Mouse (Mus musculus): ENCODE measurements at regions not wholly inside any gene's neighbourhood (a gene's known extent, or its start where the extent isn't known, plus 50 kb on each side); places are given as distances from the start of the nearest gene placed in this dataset.
A peak's percentile ranks its signal among the peaks of the same experiment; 100 is the strongest.

DNA sequence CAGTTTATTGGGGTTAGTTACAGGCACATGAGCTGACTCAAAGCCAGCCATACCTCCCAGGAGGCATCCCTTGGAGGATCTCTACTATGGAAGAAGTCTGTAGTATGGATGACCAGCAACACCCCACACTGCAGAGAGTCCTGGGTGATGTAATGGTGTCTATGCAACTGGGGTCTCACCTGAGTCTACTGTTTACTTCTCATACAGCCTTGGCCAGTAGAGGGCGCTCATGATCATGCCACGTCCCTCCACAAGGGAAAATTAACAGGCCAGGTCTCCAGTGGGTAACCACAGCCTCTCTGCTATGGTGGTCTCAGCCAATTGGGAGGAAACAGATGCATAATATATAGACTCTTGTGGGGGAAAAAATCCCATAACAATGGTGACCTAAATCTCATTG, 111.7 kb downstream of the Cdh26 start:
- DNase-seq (ENCODE audit: low spot score in 2 of 2): peak in 1 of 2 experiments; percentile 7

DNA sequence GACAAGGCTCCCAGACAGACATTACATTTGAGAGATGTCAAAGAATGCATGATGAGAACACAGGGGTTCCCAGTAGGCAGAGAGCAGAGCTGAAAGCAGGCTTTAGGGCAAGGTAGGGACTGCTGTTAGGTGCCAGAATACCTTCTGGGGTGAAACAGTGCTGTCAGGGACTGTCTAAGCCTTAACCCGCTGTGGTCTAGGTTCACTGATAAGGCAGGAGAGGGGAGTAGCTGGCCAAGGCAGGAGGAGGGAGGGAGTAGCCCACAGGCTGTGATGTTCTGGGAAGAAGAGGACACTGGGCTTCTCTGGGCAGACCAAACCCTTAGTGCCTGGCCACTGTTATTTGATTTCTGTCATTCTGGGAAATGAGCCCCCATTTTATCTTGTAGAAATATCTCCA, 114.1 kb downstream of the Cdh26 start:
- no peak for DNase-seq (ENCODE audit: low spot score in 2 of 2)

DNA sequence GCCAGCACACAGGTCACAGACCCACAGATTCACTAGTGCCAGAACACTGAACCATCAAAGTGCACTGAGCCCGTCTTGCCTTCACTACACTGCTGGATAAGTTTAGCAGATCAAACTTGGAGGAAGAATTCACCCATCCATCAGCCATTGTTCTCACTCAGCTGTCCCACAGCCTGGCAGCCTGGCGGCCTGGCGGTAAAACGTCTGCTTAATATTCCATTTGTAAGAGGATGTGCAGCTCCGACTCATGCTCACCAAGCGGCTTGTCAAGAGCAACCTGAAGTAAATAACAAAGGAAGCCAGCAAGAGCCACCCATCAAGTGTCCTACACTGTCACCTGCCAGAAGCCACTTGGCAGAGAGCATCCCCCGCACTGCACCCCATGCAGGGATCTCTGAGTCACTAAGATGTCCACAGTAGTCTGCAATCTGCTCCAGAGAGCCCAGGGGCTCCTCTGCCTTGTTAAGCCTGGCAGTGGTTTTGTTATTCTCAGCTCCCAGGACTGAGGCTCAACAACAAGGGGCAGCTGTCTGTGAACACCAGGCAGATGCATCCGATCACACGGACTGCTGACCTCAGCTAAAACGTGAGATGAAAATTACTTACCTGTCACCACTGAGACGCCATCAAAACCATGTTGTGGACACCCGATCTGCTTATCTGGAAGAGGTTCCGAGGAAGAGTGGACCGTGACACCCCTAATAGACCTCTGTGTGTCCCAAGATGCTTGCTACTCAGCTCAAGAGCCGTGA, 115.4 kb downstream of the Cdh26 start:
- no peak for DNase-seq (ENCODE audit: low spot score in 2 of 2)

DNA sequence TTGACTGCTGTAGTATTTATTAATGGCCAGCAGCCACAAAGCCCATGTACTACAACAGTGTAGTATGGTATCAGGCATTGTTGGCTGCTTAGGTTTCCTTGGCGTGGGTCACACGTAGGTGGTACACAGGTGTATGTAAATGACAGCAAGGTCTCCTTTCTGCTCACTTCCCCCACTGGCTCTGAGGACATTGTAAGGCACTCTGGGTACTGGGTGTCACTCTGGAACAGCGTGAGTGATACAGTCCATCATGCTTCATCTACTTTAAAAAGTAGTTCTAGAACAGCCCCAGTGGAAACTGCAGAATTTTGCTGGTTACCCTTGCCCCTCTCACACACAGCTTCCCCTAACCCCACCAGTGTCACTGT, 116.0 kb downstream of the Cdh26 start:
- no peak for DNase-seq (ENCODE audit: low spot score in 2 of 2)

DNA sequence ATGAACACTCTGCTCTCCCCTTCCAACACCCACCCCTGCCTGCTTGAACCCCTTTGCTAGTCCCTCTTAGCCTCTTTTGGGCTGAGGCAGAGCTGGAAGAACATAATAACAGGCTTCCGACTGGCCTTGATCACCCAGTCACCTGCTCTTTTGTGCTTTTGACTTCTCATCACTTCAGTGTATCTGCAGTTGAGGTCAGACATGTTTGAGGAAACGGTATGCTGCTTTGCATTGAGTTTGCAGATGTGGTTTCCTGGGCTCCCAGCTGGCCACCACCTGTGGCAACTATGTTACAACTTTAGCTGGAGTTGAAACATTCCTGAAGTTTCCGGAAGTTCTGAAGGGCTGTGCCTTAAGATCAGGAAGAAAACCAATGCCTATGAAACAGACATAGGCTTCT, 116.6 kb downstream of the Cdh26 start:
- DNase-seq (ENCODE audit: low spot score in 2 of 2): no peak

DNA sequence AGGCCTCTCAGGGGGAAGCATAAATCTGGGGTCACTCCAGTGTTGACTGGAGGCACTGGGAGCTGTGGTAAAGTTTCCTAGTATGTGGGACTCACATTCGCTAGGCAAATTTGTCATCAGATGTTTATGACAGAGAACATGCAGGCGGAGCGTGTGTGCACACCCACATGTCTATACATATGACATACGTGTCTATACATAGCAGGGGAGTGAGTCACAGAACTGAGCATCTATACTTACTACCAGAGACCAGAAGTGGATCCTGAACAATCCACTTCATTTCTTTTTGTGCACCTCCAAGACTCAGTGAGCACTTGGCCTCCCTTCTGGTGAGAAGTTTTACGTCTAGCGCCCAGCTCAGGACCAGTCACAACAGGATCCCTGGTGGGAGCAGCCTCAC, 118.6 kb downstream of the Cdh26 start:
- no peak for DNase-seq (ENCODE audit: low spot score in 2 of 2)

DNA sequence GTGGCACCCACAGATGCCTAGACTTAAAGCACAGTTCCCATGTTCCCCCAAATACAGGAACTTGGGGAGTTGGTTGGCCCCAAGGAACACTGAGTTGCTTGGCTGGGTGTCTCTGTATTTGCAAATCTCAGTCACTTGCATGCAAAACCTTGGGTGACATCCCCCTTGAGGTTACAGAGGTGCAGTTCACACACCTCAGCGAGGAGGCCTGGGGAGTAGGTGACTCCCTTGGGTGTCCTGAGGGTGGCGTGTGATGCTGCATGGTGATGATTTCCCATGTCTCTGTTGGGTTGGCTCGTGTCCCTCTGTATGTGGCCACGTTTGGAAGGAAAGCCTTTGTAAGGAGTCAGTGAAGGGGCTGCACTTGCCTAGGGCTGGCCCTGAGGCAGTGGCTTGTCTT, 123.4 kb downstream of the Cdh26 start:
- DNase-seq (ENCODE audit: low spot score in 2 of 2): no peak

DNA sequence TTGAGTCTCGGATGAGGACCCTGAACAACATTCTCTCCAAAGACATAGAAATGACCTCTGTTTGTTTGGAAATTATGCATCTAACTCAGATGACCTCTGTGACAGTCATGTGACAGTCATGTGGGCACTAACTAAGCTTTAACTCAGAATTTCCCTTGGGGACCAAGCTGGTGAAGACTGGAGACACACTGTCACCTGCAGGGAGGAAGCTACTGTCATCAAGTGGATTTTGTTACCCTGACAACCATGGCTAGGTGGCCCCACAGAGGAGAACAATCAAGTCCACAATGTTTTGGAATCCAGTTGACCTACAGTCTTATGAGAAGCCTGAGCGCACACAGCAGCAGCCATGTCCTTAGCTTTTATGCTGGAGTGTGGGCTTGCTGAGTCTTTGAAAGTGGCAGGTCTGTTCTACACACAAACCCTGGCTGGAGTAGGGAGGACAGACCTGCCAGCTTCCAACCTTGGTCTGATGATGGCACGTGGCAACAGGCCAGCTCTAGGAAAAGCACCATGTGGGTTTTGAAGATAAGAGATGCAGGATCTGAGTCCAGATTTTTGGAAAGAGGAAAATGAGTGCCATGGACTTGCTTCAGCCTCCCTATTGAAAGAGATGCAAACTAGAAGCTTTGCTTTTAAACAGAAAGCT, 125.5 kb downstream of the Cdh26 start:
- DNase-seq (ENCODE audit: low spot score in 2 of 2): no peak

DNA sequence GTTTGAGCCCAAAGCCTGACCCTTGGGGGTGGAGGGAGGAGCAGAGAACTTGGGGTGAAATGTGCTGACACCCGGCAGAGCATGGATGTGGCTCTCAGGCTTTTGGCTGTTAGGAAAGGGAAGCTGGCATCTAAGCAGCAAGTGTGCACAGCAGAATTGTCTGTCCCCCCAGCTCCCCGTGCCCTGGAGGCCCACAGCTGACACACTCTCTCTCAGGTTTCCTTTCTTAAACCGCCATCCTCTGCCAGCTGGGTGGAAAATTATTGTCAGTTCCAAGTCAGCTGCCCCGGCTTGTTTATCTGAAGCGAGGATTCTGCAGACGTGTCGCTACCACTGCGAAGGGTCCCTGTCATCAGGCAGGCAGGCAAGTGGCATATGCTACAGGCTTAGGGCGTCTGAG, 127.6 kb downstream of the Cdh26 start:
- no peak for DNase-seq (ENCODE audit: low spot score in 2 of 2)

DNA sequence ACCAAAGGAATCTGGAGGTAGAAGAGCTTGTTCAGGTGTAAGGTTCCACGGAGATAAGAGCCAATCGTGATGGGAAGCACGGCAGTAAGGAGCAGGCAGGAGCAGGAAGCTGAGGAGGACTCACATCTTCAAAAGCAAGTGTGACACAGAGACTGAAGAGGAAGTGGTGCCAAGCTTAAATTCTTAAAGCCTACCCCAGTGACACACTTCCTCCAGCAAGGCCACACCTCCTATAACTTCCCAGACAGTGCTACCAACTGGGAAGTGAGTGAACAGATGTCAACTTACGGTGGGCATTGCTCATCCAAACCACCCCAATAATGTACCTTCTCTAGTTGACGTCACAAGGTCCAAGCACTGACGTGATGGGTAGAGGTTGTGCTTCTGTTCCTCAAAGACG, 133.0 kb downstream of the Cdh26 start:
- DNase-seq (ENCODE audit: low spot score in 2 of 2): no peak

DNA sequence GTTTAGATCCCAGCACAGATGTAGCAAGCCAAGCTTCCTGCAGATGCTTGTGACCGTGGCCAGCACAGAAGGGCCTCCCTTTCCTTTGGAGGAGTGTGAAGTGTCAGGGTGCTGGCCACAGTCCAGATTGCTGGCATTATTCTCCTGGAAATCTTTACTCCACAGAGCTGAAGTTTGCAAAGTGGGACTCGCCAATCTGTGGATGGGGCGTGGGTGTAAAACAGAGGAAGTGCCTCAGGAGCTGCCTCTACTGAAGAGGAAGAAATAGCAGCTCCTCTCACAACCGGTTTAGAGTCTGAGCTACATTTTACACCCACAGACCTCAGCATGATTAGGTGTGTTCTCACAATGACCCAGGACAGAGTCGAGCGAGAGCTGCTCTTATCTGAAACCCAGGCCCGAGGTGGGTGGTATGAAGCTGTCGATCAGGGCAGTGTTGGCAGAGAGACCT, 135.1 kb downstream of the Cdh26 start:
- no peak for DNase-seq (ENCODE audit: low spot score in 2 of 2)

DNA sequence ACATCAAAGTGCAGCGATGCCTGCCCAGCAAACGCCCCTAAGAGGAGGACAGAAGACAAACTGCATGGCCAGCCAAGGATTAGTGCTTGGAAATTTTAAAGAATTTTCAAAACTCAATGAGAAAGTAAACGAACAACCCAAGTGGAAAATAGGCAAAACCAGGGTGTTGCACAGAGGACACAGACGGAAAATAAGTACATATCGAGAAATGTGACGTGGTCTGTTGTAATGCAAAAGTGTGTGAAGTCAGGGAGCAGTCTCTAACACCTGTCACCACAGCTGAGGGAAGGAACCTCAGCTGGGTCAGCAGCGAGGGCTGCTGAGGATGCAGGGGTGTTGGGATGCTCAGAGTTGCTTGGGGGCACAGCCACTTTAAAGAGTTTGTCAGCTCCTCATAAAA, 137.2 kb downstream of the Cdh26 start:
- no peak for DNase-seq (ENCODE audit: low spot score in 2 of 2)

DNA sequence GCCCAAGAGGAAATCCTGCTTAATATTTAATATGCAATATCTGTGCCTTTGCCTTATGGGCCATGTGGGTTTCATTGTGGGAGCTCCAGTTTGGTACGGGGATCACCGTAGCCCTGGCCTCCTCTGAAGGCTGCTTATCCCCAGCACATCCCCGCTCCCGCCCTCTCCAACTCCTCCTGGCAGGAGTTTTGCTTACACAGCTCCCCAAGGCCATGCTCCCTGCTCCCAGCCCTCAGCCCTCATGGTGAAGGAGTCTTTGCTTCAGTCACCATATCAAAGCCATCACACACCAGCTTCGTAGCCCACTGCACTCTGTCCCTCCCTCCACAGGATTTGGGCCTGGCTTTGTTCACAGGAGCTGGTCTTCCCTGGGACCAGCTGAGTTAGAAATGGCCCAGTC, 142.0 kb downstream of the Cdh26 start:
- DNase-seq (ENCODE audit: low spot score in 2 of 2): no peak

DNA sequence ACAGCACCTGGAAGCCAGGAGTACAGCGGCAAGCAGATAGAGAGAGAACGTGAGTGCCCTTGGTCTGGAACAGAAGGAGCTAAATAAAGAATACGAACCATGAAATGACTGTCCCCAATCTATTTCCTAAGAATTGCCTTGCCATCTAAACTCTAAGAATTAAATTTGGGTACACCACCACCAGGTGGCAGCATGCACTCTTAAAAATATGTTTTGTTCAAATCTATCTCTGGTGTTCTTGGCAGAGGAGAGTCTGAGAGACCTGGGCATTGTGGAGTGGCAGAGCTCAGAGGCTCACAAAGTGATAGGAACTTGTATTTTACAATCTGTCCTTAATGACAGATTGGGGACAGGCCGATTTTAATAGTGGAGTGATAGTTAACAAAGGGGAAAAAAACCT, 144.5 kb downstream of the Cdh26 start:
- DNase-seq (ENCODE audit: low spot score in 2 of 2): peak; percentile 47 to 49

DNA sequence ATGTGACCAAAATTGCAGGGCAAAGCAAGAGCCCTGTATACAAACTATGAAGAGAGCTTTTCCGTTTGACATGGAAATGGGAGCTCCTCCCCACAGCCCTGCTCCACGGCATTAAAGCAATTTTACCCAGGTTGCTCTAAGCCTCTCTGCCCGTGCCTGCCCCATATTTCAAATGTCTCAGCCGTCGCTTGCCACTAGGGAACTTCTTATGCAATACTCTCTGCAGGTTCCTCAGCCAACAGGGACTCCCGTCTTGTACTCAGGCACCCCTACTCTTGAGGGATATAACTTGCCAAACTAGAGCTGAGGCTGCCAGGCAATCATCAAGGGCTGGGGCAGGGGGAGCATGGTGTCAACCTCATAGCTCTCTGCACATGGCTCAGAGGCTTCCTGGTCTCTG, 145.1 kb downstream of the Cdh26 start:
- DNase-seq (ENCODE audit: low spot score in 2 of 2): no peak

DNA sequence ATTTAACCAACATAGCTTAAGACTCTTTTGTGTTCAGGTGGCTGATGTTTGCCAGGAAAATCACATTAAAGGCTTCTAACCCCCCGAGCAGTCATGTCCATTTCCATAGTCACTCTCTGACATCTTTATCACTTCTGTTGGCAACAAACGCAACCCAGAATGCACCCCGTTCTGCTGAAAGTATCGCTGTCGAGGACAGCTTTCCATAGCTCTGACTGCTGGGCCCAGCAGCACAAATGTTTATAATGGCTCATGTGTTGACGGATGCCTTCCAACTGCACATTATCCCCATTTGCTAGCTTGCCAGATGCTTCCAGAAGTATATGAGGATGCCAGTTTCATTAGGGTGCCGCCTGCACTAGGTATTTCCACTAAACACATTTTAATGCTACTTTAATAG, 145.7 kb downstream of the Cdh26 start:
- no peak for DNase-seq (ENCODE audit: low spot score in 2 of 2)

DNA sequence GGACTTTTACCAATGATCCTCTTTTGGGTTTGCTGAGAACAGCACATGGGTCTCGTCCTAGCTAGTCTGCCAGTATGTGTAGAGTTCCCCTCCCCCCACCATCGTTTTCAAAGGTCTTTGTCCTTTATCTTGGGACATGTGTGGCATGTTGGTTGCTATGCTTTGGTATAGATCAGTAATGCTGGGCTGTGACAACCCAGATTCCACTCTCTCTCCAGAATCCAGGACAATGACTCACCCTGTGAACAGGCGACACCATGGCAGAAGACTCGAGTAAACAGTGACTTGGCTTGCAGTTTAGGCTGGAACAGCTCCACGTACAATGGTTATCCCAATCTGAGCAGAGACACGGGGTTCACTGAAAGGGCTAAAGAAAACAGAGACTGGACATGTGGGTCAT, 149.2 kb downstream of the Cdh26 start:
- no peak for DNase-seq (ENCODE audit: low spot score in 2 of 2)

DNA sequence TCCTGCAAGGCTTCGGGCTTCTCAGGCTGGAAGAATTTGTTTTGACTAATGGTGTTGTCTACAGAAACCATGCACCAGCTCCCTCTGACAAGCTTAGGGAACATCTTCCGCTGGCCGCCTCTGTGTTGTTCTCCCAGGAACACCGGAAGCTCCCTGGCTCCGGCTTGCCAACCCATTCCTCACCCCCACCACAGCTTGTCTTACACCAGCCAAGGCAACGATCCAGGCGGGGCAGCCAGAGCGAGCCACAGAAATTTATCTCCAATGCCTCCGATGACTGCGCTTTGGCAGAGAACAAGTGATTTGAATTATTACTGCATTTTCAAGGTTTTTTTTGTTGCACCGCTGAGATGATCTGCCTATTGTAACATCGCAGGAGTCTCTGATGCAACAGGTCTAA, 151.0 kb downstream of the Cdh26 start:
- DNase-seq (ENCODE audit: low spot score in 2 of 2): no peak

DNA sequence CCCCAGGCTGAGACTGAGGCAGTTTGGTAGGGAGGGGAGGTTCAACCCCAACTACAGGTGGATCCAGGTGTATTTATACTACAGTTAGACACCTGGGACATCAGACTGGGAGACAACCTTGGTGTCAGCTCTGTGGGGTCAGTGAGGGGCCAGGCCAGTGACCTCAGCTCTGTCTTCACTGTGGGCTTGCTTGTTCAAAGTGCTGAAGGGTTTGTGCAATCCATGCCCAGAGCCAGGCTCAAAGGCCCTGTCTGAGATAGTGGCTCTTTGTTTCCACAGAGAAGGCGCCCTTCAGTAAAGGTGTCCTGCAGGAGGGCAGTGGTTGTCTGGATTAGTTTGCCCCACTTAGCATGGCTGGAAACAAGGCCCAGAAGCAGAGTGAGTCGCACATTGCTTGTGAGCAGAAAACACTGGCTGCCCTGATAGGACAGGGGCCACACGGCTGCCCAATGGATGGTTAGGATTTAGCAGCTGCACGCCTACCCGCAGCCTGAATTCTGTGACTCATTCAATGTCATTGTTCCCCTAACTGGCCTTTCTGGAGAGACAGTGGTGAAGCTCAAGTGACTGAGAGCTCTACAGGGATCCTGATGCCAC, 154.7 kb downstream of the Cdh26 start:
- no peak for DNase-seq (ENCODE audit: low spot score in 2 of 2)

DNA sequence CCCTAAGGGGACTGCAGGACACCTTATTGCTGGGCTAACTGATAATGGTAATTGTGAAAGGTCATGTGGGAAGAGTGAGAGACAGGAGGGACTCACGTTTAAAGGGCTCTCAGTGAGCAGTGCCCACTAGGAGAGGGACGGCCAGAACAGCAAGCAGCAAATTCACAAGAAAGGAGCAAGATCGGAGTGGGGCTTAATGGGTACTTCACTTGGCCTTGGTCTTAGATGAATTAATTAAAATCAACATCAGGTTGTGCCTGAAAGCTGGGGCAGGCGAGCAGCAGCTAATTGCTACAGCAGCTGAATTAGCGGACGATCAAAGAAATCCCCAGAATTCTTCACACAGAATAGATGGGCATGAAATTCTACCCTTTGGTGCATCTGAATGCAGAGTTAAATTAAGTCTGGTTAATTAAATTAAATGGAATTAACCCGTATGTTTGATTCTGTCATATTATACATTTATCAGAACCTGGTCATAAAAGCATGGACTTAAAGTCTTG, 156.9 kb downstream of the Cdh26 start:
- DNase-seq (ENCODE audit: low spot score in 2 of 2): no peak

DNA sequence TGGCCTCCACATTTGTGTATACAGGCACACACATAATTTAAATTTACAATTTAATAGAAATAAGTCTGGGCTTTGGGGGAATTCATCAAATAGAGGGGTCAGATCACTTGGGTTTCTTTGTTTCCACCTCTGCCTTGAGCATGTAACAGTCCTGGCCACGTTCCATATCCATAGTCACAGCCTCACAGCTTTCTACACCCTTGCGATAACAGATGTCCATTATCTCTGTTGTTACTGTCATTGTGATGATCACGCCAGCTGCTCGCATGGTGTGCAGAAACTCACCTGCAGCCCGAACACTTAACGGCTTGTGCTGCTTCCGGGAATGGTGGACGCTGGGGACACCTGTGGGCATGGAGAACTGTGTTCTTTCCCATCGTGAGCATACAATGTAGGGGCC, 163.4 kb downstream of the Cdh26 start:
- DNase-seq (ENCODE audit: low spot score in 2 of 2): no peak

DNA sequence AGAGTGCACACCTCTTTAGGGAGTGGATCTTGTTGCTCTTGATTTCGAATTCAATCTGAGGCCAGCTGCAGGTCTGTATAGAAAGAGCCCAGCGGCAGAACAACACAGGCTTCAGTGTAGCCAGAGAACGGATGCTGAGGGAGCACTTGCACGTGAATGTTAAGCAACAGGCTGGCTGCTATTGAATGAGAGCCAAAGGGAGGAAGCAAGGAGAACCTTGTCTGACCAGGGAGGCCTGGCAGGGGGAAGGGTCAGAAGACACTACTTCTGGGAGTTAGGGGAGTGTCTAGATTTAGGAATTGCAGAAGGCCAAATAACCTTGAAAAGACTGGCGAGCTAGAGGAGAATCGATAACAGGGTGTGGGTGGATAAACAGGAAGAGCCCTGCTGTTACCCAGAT, 163.8 kb downstream of the Cdh26 start:
- DNase-seq (ENCODE audit: low spot score in 2 of 2): no peak
